Mouse (Mus musculus) neural tube, embryonic 13.5 days (tissue): ENCODE measurements at regions not wholly inside any gene's neighbourhood (a gene's known extent, or its start where the extent isn't known, plus 50 kb on each side); places are given as distances from the start of the nearest gene placed in this dataset.

ENCODE experiments used
- ATAC-seq: fragments of 200-750 bp; cut with Nextera tagmentation; 2 replicates; pipeline ENCODE4 v1.8.0; 2017; ENCODE audit warnings: low read depth, mild to moderate bottlenecking, moderate TSS enrichment, moderate library complexity
- H3K27ac ChIP-seq: fragments of 300-500 bp; sonication (generic); replicated peaks from 2 replicates; pipeline ENCODE4 v1.5.1; 2015; ENCODE audit warnings: moderate library complexity, mild to moderate bottlenecking, inconsistent platforms
- H3K27me3 ChIP-seq: fragments of 300-500 bp; sonication (generic); 2 replicates; pipeline ENCODE4 v1.6.1; 2015; ENCODE audit warnings: mild to moderate bottlenecking, inconsistent platforms
- H3K36me3 ChIP-seq: fragments of 300-500 bp; sonication (generic); 2 replicates; pipeline ENCODE4 v1.6.1; 2015; ENCODE audit warnings: mild to moderate bottlenecking, inconsistent platforms
- H3K4me1 ChIP-seq: fragments of 300-500 bp; sonication (generic); replicated peaks from 2 replicates; pipeline ENCODE4 v1.6.1; 2015; ENCODE audit warnings: inconsistent platforms
- H3K4me2 ChIP-seq: fragments of 300-500 bp; sonication (generic); 2 replicates; pipeline ENCODE4 v1.6.1; 2015; ENCODE audit warnings: inconsistent platforms, mild to moderate bottlenecking, moderate library complexity
- H3K4me3 ChIP-seq: fragments of 300-500 bp; sonication (generic); 2 replicates; pipeline ENCODE4 v1.5.1; 2015; ENCODE audit warnings: mild to moderate bottlenecking, inconsistent platforms
- H3K9ac ChIP-seq: fragments of 300-500 bp; sonication (generic); 2 replicates; pipeline ENCODE4 v1.6.1; 2015; ENCODE audit warnings: moderate library complexity, mild to moderate bottlenecking, inconsistent platforms
- H3K9me3 ChIP-seq: fragments of 300-500 bp; sonication (generic); 2 replicates; pipeline ENCODE4 v1.6.1; 2016; ENCODE audit warnings: inconsistent platforms
- WGBS: fragments of 180-500 bp; shearing (Covaris S2); methylation state at CpG from one replicate; pipeline ENCODE4 v1.1.7; 2015; 5-methylcytosine and 5-hydroxymethylcytosine counted together

DNA sequence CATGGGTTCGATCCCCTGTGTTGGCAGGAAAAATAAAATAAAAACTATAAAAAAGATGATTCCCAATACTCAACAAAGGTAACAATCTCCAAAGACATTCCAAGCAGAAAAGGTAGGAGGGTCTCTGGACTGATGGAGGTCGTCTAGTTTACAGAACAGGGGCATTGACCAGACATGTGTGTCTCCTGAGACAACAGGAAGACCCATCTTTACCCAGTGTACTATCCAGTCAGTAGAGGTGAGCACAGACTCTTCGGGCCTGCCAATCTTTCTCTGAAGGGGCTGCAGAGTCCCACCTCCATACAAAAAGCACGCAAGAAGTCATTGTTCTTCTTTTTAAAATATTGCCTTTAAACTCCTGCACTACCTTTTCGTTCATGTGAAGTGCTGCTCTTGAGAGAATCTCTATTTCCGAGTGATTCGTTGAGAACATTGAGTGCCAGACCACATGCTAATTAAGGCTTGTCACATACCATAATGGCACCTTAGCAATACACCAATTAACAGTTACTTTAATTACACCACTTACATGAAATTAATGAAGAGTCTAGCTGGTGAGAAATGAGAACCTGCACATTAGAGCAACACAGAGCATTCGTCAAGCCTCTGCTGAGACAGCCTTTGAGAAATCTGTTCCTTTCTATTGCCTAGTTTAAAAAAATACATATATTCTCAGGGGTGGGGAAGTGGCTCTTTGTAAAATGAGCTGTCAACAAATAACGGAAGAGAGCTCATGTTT lies 69.5 kb upstream of the Mycn start:
- Histone ChIP-seq H3K4me1 (no peaks in the 10 kb centered on the region), H3K36me3 (no peaks in the 10 kb centered on the region), H3K4me3 (no peak overlapping the region), H3K27me3 (no peaks in the 10 kb centered on the region), H3K9me3 (no peaks in the 10 kb centered on the region), H3K27ac (no peak overlapping the region), H3K4me2 (no peak overlapping the region), H3K9ac (no peak overlapping the region)
- peak; percentile 67 for ATAC-seq
- WGBS: 76% methylated on average over 9 of the region's 9 CpGs

DNA sequence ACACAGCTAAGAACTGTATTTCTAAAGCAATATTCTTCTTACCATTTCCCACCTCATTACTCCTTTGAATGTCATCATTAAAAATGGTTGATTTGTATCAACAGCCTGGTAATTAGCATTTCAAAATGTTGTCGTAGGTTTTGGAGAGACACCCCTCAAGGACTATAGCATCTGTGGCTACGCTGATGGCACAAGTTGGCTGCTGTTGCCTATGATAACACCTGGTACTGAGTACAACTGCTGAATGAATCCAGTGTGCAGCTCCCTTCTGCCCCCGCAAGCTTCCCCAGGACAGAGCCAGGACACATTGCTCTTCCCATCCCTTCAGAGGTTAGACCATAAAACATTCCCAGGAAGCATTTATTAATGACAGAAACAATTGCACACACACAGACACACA lies 68.7 kb upstream of the Mycn start:
- no peaks in the 10 kb centered on the region for H3K36me3 ChIP-seq
- no peak for ATAC-seq
- WGBS: 81% methylated on average over 3 of the region's 3 CpGs
- no peak overlapping the region for H3K4me2 ChIP-seq
- H3K4me3 ChIP-seq: no peak overlapping the region
- no peaks in the 10 kb centered on the region for H3K9me3 ChIP-seq
- no peaks in the 10 kb centered on the region for H3K27me3 ChIP-seq
- no peaks in the 10 kb centered on the region for H3K4me1 ChIP-seq
- no peak overlapping the region for H3K9ac ChIP-seq
- H3K27ac ChIP-seq: no peak overlapping the region

DNA sequence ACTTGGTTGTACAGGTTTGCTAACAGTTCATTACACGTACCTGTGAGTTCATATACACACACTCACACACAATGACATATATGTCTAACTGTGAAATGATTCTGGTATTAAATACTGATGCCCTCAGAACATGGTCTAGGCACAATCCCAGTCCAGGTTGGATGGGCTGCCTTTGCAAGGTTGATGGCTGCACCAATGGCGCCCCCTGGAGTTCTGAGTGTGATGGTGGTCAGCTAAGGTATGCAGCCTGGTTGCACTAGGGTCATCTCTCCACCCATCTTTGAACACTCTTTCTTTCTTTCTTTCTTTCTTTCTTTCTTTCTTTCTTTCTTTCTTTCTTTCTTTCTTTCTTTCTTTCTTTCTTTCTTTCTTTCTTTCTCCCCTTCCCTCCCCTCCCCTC lies 67.8 kb upstream of the Mycn start:
- Histone ChIP-seq H3K4me3 (no peak overlapping the region), H3K4me2 (no peak overlapping the region), H3K27me3 (no peaks in the 10 kb centered on the region), H3K9ac (no peak overlapping the region), H3K9me3 (no peaks in the 10 kb centered on the region), H3K36me3 (no peaks in the 10 kb centered on the region), H3K4me1 (no peaks in the 10 kb centered on the region), H3K27ac (no peak overlapping the region)
- WGBS: 53% methylated on average over 2 of the region's 2 CpGs
- no peak for ATAC-seq

DNA sequence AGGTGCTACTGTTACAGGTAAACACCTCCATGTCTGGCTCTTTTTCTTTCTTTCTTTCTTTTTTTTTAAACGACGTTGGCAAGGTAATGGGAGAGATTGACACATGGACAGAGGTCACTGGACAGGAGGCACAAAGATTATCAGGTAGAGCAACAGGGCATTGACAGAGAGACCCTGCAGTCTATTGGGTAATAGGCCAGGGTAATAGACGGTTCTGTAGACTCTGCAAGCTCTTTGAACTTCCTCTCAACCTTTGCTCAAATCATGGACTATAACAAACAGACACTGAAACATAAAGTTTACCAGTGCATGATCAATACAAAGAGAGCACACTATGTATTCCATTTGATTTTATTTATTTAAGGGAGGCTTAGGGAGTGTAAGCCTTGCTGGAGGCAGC lies 61.0 kb upstream of the Mycn start:
- Histone ChIP-seq H3K4me1 (no peaks in the 10 kb centered on the region), H3K36me3 (no peaks in the 10 kb centered on the region), H3K4me2 (no peak overlapping the region), H3K9ac (no peak overlapping the region), H3K4me3 (no peak overlapping the region), H3K9me3 (no peaks in the 10 kb centered on the region), H3K27me3 (no peaks in the 10 kb centered on the region), H3K27ac (no peak overlapping the region)
- ATAC-seq: no peak
- WGBS: 90% methylated on average over 3 of the region's 3 CpGs

DNA sequence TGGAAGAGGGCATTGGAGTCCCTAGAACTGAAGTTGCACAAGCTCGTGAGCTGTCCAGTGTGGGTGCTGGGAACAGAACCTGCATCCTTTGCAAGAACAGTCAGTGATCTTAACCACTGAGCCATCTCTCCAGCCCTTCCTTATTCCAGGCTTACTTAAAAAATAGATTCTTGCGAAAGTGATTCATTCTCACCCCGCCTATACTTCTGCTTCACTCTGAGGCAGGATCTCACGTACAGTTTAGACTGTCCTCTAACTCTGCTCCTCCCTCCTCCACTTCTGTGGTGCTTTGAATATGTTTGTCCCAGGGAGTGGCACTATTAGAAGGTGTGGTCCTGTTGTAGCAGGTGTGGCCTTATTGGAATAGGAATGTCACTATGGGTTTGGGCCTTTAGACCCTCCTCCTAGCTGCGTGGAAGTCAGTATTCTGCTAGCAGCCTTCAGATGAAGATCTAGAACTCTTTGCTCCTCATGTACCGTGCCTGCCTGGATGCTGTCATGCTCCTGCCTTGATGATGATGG lies 60.4 kb upstream of the Mycn start:
- ATAC-seq: no peak
- no peaks in the 10 kb centered on the region for H3K9me3 ChIP-seq
- H3K27ac ChIP-seq: no peak overlapping the region
- H3K4me1 ChIP-seq: no peaks in the 10 kb centered on the region
- 89% methylated on average over 6 of the region's 6 CpGs for WGBS
- no peaks in the 10 kb centered on the region for H3K27me3 ChIP-seq
- H3K4me3 ChIP-seq: no peak overlapping the region
- no peak overlapping the region for H3K9ac ChIP-seq
- no peak overlapping the region for H3K4me2 ChIP-seq
- H3K36me3 ChIP-seq: no peaks in the 10 kb centered on the region

DNA sequence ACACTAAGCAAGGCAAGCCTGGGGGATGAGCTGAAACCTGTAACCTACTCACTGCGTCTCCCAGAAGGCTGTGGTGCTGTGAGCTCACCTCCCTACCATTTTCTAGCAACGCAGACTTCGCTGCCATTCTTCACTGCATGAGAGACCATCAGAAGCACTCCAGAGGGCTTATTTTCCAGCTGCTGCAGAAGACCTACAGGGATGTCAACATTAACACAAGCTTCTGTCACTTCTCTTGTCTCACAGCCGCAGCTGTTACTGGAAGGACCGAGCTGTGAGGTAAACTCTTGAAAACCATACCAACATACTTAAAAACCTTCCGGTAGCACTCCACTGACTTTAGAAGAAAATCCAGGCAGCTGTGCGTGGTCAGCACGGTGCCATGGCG lies 54.3 kb upstream of the Mycn start:
- H3K27me3 ChIP-seq: no peaks in the 10 kb centered on the region
- 90% methylated on average over 9 of the region's 9 CpGs for WGBS

DNA sequence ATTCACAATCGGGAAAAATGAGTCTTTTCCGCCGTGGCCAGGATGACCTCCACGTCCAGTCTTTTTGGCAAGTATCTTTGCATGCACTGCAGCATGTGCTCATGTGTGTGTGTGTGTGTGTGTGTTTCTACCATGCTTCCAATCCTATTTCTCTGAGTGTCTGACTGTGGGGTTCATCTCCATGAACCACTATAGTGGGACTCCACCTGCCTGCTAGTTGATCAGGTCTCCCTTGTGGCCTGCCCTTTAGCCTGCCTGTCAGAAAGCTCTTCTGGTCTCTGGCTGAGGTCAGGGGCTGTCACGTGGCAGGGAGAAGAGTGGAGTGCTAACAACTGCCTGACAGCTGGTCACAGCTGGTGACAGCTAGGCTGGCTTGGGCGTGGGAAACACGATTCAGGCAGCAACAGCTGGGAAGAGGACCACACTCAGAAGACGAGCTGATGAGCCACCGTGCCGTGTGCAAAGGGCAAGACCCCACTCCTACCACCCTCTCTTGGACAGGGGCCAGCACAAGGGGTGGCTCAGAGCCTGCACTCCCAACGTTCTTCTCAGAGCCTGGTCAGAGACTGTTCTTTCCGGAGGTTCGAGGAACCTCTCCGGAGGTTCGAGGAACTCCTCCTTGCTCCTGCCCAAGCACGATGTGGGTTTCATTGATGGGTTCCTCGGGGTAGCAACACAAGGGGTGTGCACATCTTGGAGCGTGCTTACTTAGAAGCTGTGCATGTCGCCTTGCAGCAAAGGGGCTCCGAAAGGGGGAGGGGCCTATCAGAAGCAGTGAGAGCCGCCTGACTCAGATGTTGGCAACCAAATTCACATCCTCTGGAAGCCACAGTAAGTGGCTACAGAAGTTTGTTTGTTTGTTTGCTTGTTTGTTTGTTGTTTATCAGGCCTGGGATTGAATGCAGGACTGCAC lies 53.6 kb upstream of the Mycn start:
- H3K36me3 ChIP-seq: no peaks in the 10 kb centered on the region
- H3K4me3 ChIP-seq: no peak overlapping the region
- no peaks in the 10 kb centered on the region for H3K27me3 ChIP-seq
- H3K9ac ChIP-seq: no peak overlapping the region
- H3K4me1 ChIP-seq: peaks cover 12% of the 10 kb centered on the region
- H3K4me2 ChIP-seq: no peak overlapping the region
- no peak overlapping the region for H3K27ac ChIP-seq
- 62% methylated on average over 21 of the region's 21 CpGs for WGBS
- no peak for ATAC-seq
- H3K9me3 ChIP-seq: no peaks in the 10 kb centered on the region

More for the DNA sequence above, 54.3 kb upstream of the Mycn start:
- Histone ChIP-seq H3K27ac (no peak overlapping the region), H3K4me3 (no peak overlapping the region), H3K4me2 (no peak overlapping the region), H3K9me3 (no peaks in the 10 kb centered on the region), H3K36me3 (no peaks in the 10 kb centered on the region), H3K9ac (no peak overlapping the region), H3K4me1 (peaks cover 12% of the 10 kb centered on the region)
- no peak for ATAC-seq

DNA sequence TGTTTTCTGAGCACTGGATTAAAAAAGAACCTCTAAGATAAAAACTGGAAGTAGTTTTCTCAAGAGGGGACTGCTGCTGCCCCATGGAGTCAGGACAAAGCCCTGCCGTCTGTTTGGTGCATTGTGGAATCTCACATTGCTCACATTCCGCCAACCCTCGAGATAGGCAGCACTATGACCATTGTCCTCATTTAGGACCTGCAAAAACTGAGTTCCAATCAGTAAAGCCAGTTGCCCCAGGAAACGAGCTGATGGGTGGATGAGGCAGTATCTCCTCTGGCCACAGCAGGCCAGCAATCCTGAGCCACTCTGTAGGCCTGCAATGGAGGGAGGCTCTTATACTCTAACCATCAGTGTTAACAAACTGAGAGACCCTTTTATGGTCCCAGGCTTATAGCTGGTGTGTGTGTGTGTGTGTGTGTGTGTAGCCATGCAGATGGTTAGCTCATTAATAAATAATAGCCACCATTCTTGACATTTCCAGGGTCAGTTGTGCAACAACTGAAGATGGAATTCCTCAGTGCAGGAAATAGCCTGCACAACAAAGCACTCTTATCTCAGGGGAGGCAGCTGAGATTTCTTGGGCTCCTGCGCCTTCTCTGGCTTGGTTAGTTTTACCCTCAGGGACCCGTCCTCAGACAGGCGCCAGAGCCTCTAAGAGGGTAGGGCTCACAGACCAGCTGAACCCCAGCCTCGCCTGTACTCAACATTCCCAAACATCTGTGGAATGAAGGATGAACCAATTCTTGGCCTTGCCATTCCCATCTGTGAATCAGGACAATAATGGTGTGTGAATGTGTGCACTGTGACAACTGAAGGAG lies 52.4 kb upstream of the Mycn start:
- Histone ChIP-seq H3K36me3 (no peaks in the 10 kb centered on the region), H3K9ac (no peak overlapping the region), H3K27ac (no peak overlapping the region), H3K4me1 (peaks cover 12% of the 10 kb centered on the region), H3K4me3 (no peak overlapping the region), H3K9me3 (no peaks in the 10 kb centered on the region), H3K4me2 (no peak overlapping the region), H3K27me3 (no peaks in the 10 kb centered on the region)
- 39% methylated on average over 8 of the region's 8 CpGs for WGBS
- no peak for ATAC-seq
